Mouse (Mus musculus): ENCODE data around the gene Lypd5.

DNA sequence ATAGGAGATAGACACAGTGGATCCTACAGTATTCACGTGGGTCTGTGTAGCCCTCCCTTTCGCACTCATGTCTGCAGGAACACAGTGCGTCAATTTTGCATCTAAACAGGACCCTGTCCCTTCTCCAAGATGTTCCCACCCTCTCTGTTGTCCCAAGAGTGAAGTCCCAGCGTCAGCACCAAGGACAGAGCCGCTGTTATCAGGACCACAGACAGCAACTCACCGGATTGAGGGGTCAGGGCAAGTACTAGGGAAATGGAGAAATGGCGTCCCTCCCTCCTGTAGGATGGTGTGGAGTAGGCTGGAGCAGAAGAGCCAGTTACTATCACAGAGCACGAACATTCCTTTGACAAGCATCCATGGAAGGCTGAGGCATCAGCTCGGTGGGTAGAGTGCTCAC, 10.3 kb downstream of the Lypd5 start:
- TF ChIP-seq USF2 (conservative IDR thresholded peaks at IDR 0.05; ENCODE audit: low read depth, low read length) (no peak), ZC3H11A (IDR thresholded peaks at IDR 0.05; ENCODE audit: low read depth, low read length) (no peak), EP300 (IDR thresholded peaks at IDR 0.05; ENCODE audit: low read length) (no peak), NRF1 (IDR thresholded peaks at IDR 0.05; ENCODE audit: low read depth, low read length) (no peak), ETS1 (conservative IDR thresholded peaks at IDR 0.05; ENCODE audit: low read depth, low read length) (no peak), POLR2A (IDR thresholded peaks at IDR 0.05; ENCODE audit: low read depth, low read length) (no peak), ZKSCAN1 (IDR thresholded peaks at IDR 0.05; ENCODE audit: borderline replicate concordance, low read depth, low read length) (no peak), RCOR1 (conservative IDR thresholded peaks at IDR 0.05; ENCODE audit: low read depth, low read length) (no peak), CTCF (conservative IDR thresholded peaks at IDR 0.05 in 1 of 2, IDR thresholded peaks at IDR 0.05 in 1 of 2; ENCODE audit: low read depth in 2 of 2, low read length in 2 of 2) (no peak)
